Comparison of ENCODE assay signal across 8 mouse cellular contexts in genomic region chr7:80140815-80141214, GRCm38 (mm10). TPM values are rescaled to one million over a fixed set of nuclear protein-coding genes. Genes with fewer than 3 reads are reported as not detected.
A peak's percentile ranks its signal among the peaks of the same experiment; 100 is the strongest.
DNase-seq lines count a peak whose midpoint lies in the region; ATAC-seq and TF ChIP-seq lines count a peak whose summit lies in the region.

No protein-coding gene starts in this region.

- no peaks in the 10 kb centered on the region for H3K9me3 ChIP-seq in ES-E14 (ENCODE audit: control insufficient read depth, insufficient read depth, low read depth, low read length)
- peaks cover 5% of the 10 kb centered on the region; the same call in 1 of the 2 replicates for H3K9me3 ChIP-seq in forebrain, embryonic 14.5 days (replicated peaks; ENCODE audit: control insufficient read depth, low read length)

- in situ Hi-C loops in ES-E14 (cut with MboI; ENCODE audit: low sequenced_read_pairs in 2 of 2, unreplicated experiment in 2 of 2) = loop anchor here in 1 of 2 experiments (5.0 kb wide), 1 partner anchor 236 kb away; no protein-coding TSS in a partner anchor

- WGBS in forebrain, embryonic 14.5 days = 12% methylated on average over 9 of the region's 9 CpGs

- ATAC-seq in cerebellum, adult (ENCODE audit: insufficient number of reproducible peaks, low FRiP score, low TSS enrichment) = 0 out of 2 replicates have a peak, but pooled peaks have one; percentile 40
- ATAC-seq in forebrain, embryonic 14.5 days = peak; percentile 68

- H3K4me1 ChIP-seq in ES-E14 (ENCODE audit: control insufficient read depth in 2 of 2, insufficient read depth in 2 of 2, low read length in 2 of 2, poor library complexity in 1 of 2) = peaks cover 0 to 10% of the 10 kb centered on the region in 2 experiments; a peak in 1 of 4 replicates
- peaks cover 2% of the 10 kb centered on the region; the same call in 1 of the 2 replicates for H3K4me1 ChIP-seq in forebrain, embryonic 14.5 days (ENCODE audit: control insufficient read depth, insufficient read depth, low read length)

- no peak overlapping the region for H3K4me2 ChIP-seq in forebrain, embryonic 14.5 days (ENCODE audit: low read length)

- DNase-seq in ES-E14 (ENCODE audit: low read depth, low spot score) = no peak
- peak; percentile 85 for DNase-seq in forebrain, embryonic 14.5 days (ENCODE audit: low spot score)
- DNase-seq in heart, postnatal 4 days = peak; percentile 81
- DNase-seq in layer of hippocampus, adult 8-10 months (ENCODE audit: low spot score in 2 of 2) = peak; percentile 32 to 74
- DNase-seq in lung, postnatal 25 days (ENCODE audit: low spot score) = peak; percentile 76
- peak; percentile 84 for DNase-seq in retina, postnatal 1 day
- peak; percentile 88 for DNase-seq in thymus, postnatal 4 days

- H3K36me3 ChIP-seq in ES-E14 (ENCODE audit: control insufficient read depth, insufficient read depth, low read length, poor library complexity, severe bottlenecking) = no peaks in the 10 kb centered on the region
- no peaks in the 10 kb centered on the region for H3K36me3 ChIP-seq in forebrain, embryonic 14.5 days (ENCODE audit: control insufficient read depth, insufficient read depth, low read length)

- peak overlapping the region in 1 of 2 experiments; percentile 18; a peak in 1 of 4 replicates for H3K4me3 ChIP-seq in ES-E14 (ENCODE audit: insufficient read depth in 1 of 2, low read depth in 1 of 2, low read length in 2 of 2, poor library complexity in 1 of 2, severe bottlenecking in 1 of 2)
- no peak overlapping the region for H3K4me3 ChIP-seq in forebrain, embryonic 14.5 days (ENCODE audit: low read depth, low read length)

- no peaks in the 10 kb centered on the region for H3K27me3 ChIP-seq in forebrain, embryonic 14.5 days (replicated peaks; ENCODE audit: control insufficient read depth, insufficient read depth, low read length)

- no peak overlapping the region for H3K27ac ChIP-seq in ES-E14 (ENCODE audit: insufficient read depth, low read depth, low read length, poor library complexity, severe bottlenecking)
- H3K27ac ChIP-seq in forebrain, embryonic 14.5 days (ENCODE audit: low read depth, low read length) = no peak overlapping the region

- peak overlapping the region; percentile 7; the same call in 1 of the 2 replicates for H3K9ac ChIP-seq in ES-E14 (ENCODE audit: insufficient read depth, low read depth, low read length, poor library complexity, severe bottlenecking)
- peak overlapping the region; percentile 29; the same call in 1 of the 2 replicates for H3K9ac ChIP-seq in forebrain, embryonic 14.5 days (ENCODE audit: low read length)

TF ChIP-seq in ES-E14, 5 proteins besides CTCF, POLR2A, EP300 and RAD21:
- no peak for TF ChIP-seq MAFK (IDR thresholded peaks at IDR 0.05; ENCODE audit: insufficient read depth, low read depth, low read length)
- peak; percentile 54; the same call in 1 of the 2 replicates for TF ChIP-seq ZC3H11A (IDR thresholded peaks at IDR 0.05; ENCODE audit: borderline replicate concordance, low read depth, low read length)

RNA-seq across cellular contexts. Expression of gene Idh2, which starts 25.6 kb away (rescaled TPM):
- total RNA-seq in ES-E14 (2012; rRNA removed) = 108 and 146 TPM in 2 replicates
- polyA plus RNA-seq in forebrain, embryonic 14.5 days (2014; fragmentation: Nextera tagmentation; extraction: Ambion mirVana) = 315 and 338 TPM in 2 replicates
- 1,000 to 10,000 TPM; 1,640 to 1,742 TPM for total RNA-seq in heart, postnatal 4 days (2021)
- total RNA-seq in layer of hippocampus, adult 8-10 months (2022) = 10 to 100 TPM; 67.5 to 83.7 (median 75.9) TPM

RNA-seq across cellular contexts. Expression of gene Sema4b, which starts 45.8 kb away (rescaled TPM):
- 50.1 and 106 TPM in 2 replicates for total RNA-seq in ES-E14 (2012; rRNA removed)
- 11.6 and 12.8 TPM in 2 replicates for polyA plus RNA-seq in forebrain, embryonic 14.5 days (2014; fragmentation: Nextera tagmentation; extraction: Ambion mirVana)
- total RNA-seq in heart, postnatal 4 days (2021) = 10 to 100 TPM; 14.3 to 16.1 TPM
- 10 to 100 TPM; 22.0 to 27.7 (median 25.9) TPM for total RNA-seq in layer of hippocampus, adult 8-10 months (2022)

Comparison
In these comparisons a context has a peak if more than half of its experiments do, and no peak if none do; other contexts are left out.
1. RNA of gene Idh2, which starts 25.6 kb away (total RNA-seq): 1,640 to 1,742 TPM in heart, postnatal 4 days; 108 to 146 TPM in ES-E14 and 67.5 to 83.7 TPM in layer of hippocampus, adult 8-10 months; every median in the first group is over 10 times any median in the second.